8 mouse cellular contexts compared by ENCODE assay signal in genomic region chr3:84304339-84305009, GRCm38 (mm10). TPM values are rescaled to one million over a fixed set of nuclear protein-coding genes. Genes with fewer than 3 reads are reported as not detected.
DNase-seq lines count a peak whose midpoint lies in the region.

No protein-coding gene starts in this region.

- H3K27me3 ChIP-seq in splenic B cell, adult 2 months (ENCODE audit: control insufficient read depth, insufficient read depth, low read length, poor library complexity, severe bottlenecking), result no peaks in the 10 kb centered on the region

- peak; percentile 44 to 77 for DNase-seq in adrenal gland, adult (ENCODE audit: inconsistent age in 2 of 2, low spot score in 1 of 2)
- no peak for DNase-seq in adrenal gland, adult 8-10 months
- DNase-seq in cerebellum, postnatal 4 days (ENCODE audit: low spot score in 2 of 2), result peak; percentile 27 to 57
- DNase-seq in gastrocnemius, postnatal 10 days, result peak; percentile 31
- peak; percentile 54 for DNase-seq in kidney, adult 18-20 months
- DNase-seq in left cerebral cortex, postnatal 4 days, result peak; percentile 80
- peak; percentile 59 for DNase-seq in mesoderm, embryonic 11.5 days (ENCODE audit: low read depth, low spot score)
- DNase-seq in splenic B cell, adult 2 months (ENCODE audit: low read depth, low spot score), result peak; percentile 42

- intact Hi-C loops in left cerebral cortex, postnatal 4 days (cut with DNase I), result loop anchor here (5.0 kb wide), 2 partner anchors 87 to 127 kb away; no protein-coding TSS in a partner anchor

- H3K36me3 ChIP-seq in splenic B cell, adult 2 months (ENCODE audit: control insufficient read depth, insufficient read depth, low read length, poor library complexity, severe bottlenecking), result no peaks in the 10 kb centered on the region

RNA-seq across cellular contexts. Expression of gene Trim2, which starts 2.2 kb away (rescaled TPM):
- total RNA-seq in adrenal gland, adult 8-10 months (2022), result 10 to 100 TPM; 42.9 to 87.2 (median 60.4) TPM
- total RNA-seq in gastrocnemius, postnatal 10 days (2021), result 10 to 100 TPM in 1 of 2 experiments, 1 to 10 TPM in 1; 8.6 to 11.9 TPM
- 100 to 1,000 TPM; 331 to 352 TPM for total RNA-seq in left cerebral cortex, postnatal 4 days (2021)
